Mouse (Mus musculus) retina, postnatal 7 days (tissue): ENCODE data around the gene Plch1.

Experiments used
- DNase-seq: peaks from one replicate; pipeline ENCODE4 v3.0.0-alpha.2; 2012; ENCODE audit warnings: low read depth, low spot score

Gene Plch1

DNA sequence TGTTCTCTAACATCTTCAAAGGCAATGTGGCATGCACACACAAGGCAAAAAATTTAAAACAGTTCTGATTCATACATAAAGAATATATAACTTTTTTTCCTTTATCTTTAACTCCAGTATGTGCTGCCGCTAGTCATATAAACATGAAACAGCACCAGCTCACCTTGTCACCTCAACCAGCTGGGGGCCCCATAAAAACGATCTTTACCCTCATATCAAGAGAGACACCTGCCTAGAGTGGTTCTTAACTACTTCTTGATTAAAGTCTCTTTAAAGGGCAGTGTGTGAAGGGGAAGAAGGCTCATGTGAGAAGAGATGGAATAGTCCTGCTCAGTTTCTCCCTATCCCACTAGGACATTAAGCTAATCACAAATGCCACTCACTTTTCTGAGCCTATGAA, 205.6 kb downstream of the Plch1 start:
- DNase-seq: no peak

DNA sequence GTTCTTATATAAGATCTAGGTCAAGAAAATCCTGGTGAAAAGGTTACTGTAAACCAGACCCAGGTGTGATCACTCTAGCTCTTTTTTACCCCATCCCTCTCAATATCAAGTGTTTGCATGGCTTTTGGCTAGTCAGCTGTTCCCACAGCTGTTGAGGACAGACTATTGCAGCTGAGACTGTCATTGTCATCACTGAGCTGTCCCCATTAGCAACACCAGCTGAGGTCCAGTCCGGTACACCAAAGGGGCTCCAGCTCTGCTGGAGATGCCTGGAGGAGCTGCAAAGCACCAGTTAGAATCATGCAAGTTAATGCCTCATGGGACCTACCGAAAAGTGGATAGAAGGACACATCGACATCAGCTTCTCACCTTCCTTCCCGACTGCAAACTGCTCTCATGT, 206.5 kb downstream of the Plch1 start:
- no peak for DNase-seq

DNA sequence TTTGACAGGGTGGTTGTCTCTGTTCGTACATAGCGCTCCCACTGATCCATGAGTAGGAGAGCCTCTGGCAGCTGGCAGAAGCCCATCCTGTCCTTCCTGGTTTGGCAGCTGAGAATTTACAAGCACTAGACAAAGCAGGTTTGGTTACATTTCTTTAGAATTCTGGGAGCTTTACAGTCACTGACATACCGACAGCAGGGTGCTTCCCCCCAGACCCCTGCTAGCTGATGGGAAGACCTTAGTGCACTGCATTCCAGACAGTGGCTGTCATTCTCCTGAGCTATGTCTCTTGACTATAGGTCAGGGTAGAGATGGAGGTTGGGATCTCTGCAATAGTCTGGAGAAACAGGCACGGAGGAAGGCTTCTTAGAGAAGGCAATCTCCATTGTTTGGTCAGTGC, 230.5 kb downstream of the Plch1 start:
- DNase-seq: no peak

DNA sequence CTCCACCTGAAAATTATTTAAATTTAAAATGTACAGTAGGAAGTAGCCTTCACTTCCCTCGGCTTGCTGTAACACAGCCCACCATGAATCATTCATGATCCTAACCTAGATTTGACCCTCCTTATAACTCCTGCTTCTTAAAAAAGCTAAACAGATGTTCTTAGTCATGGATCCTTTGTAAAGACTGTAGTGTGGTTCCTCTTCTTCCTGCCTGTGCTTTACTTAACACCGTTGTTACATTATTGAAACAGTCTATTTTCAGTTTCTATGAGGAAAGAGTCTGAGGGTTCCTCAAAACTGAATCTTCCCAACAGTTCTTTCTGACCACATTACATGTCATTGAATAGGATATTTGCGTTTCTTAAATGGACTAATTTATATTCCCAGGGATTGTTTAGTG, 234.0 kb downstream of the Plch1 start:
- DNase-seq: no peak

DNA sequence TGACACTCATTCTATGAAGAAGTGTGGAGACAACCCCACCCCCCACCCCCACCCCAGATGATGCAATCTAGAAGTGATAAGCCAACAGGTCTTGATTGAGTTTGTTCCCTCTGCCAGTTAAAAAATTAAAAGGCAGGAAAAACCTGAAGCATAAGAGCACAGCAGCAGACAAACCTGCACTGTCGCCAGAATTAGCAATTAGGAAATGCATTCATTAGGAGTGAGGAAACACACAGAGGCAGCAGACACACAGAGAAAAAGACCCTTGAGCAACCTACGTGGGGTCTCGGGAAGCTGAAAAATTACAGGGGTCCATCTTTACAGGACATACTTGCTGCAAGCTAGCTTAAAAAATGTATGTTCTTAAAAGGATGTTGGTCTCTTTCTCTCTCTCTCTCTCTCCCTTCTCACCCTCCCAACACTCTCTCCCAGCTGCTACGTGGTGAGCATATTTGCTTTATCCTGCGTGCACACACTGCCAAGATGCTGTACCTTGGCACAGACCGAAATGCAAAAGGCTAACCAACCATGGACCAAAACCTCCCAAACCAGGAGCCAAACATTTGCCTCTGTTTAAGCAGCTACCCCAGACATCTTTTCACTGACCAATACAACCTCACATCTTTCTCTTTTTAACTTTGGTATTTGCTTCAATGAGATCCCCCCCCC, 234.6 kb downstream of the Plch1 start:
- DNase-seq: no peak
